Mouse (Mus musculus): ENCODE data around the gene A1cf. TPM values are rescaled to one million over a fixed set of nuclear protein-coding genes. Genes with fewer than 3 reads are reported as not detected.

A1cf gene
- polyA plus RNA-seq, 1 experiment from 2014 or later, result not detected

GRCm38 (mm10) chr19:31887275-31887674, 18.7 kb downstream of the A1cf start:
- Histone ChIP-seq H3K36me3 (ENCODE audit: control insufficient read depth, insufficient read depth) (no peaks in the 10 kb centered on the region), H3K27me3 (replicated peaks; ENCODE audit: control insufficient read depth, insufficient read depth, low read length) (no peaks in the 10 kb centered on the region), H3K4me3 (replicated peaks; ENCODE audit: low read length) (no peak overlapping the region), H3K4me1 (replicated peaks; ENCODE audit: control insufficient read depth, insufficient read depth, low read length) (no peaks in the 10 kb centered on the region), H3K9me3 (ENCODE audit: control insufficient read depth, low read length) (no peaks in the 10 kb centered on the region), H3K9ac (replicated peaks; ENCODE audit: low read depth, low read length) (no peak overlapping the region), H3K27ac (ENCODE audit: low read length) (no peak overlapping the region), H3K4me2 (ENCODE audit: low read length) (no peak overlapping the region)
- no peak for ATAC-seq
- 89% methylated on average over 2 of the region's 2 CpGs for WGBS

DNA sequence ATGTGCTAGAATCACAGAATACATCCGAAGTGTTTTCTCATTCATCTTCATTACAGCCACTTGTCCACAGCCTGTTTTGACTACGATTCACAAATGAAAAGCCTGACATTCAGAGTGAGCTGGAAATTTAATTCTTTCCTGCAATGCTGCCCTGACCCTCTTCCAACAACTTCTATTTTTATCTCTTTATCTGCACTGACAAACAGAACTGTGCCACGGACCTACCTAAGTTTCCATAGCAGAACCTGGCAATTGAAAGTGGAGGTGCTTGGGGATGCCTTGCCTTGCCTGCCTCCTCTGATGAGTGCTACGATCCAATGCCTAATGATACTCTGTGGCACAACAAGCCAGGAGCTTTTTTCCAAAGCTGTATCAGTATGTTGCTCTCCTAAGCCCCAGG, 21.4 kb downstream of the A1cf start:
- no peaks in the 10 kb centered on the region for H3K9me3 ChIP-seq (ENCODE audit: control insufficient read depth, low read length)
- H3K9ac ChIP-seq (replicated peaks; ENCODE audit: low read depth, low read length), result no peak overlapping the region
- H3K4me1 ChIP-seq (replicated peaks; ENCODE audit: control insufficient read depth, insufficient read depth, low read length), result no peaks in the 10 kb centered on the region
- H3K36me3 ChIP-seq (ENCODE audit: control insufficient read depth, insufficient read depth), result no peaks in the 10 kb centered on the region
- ATAC-seq, result no peak
- H3K27me3 ChIP-seq (replicated peaks; ENCODE audit: control insufficient read depth, insufficient read depth, low read length), result no peaks in the 10 kb centered on the region
- H3K4me2 ChIP-seq (ENCODE audit: low read length), result no peak overlapping the region
- no peak overlapping the region for H3K4me3 ChIP-seq (replicated peaks; ENCODE audit: low read length)
- H3K27ac ChIP-seq (ENCODE audit: low read length), result no peak overlapping the region
- WGBS, result 87% methylated on average over 4 of the region's 4 CpGs

- Histone ChIP-seq H3K36me3 (ENCODE audit: control insufficient read depth, insufficient read depth) (no peaks in the 10 kb centered on the region), H3K27me3 (replicated peaks; ENCODE audit: control insufficient read depth, insufficient read depth, low read length) (no peaks in the 10 kb centered on the region), H3K27ac (ENCODE audit: low read length) (no peak overlapping the region), H3K4me1 (replicated peaks; ENCODE audit: control insufficient read depth, insufficient read depth, low read length) (no peaks in the 10 kb centered on the region), H3K4me3 (replicated peaks; ENCODE audit: low read length) (no peak overlapping the region), H3K9me3 (ENCODE audit: control insufficient read depth, low read length) (no peaks in the 10 kb centered on the region), H3K4me2 (ENCODE audit: low read length) (no peak overlapping the region), H3K9ac (replicated peaks; ENCODE audit: low read depth, low read length) (no peak overlapping the region)
- ATAC-seq, result no peak
- WGBS, result 91% methylated on average over 6 of the region's 6 CpGs
Observed at GRCm38 (mm10) chr19:31891001-31891893, 22.7 kb downstream of the A1cf start.

- no peak overlapping the region for H3K4me2 ChIP-seq (ENCODE audit: low read length)
- H3K36me3 ChIP-seq (ENCODE audit: control insufficient read depth, insufficient read depth), result no peaks in the 10 kb centered on the region
- ATAC-seq, result no peak
- no peak overlapping the region for H3K27ac ChIP-seq (ENCODE audit: low read length)
- WGBS, result 90% methylated on average over 1 of the region's 1 CpGs
- no peaks in the 10 kb centered on the region for H3K4me1 ChIP-seq (replicated peaks; ENCODE audit: control insufficient read depth, insufficient read depth, low read length)
- no peaks in the 10 kb centered on the region for H3K9me3 ChIP-seq (ENCODE audit: control insufficient read depth, low read length)
- no peak overlapping the region for H3K4me3 ChIP-seq (replicated peaks; ENCODE audit: low read length)
- H3K27me3 ChIP-seq (replicated peaks; ENCODE audit: control insufficient read depth, insufficient read depth, low read length), result no peaks in the 10 kb centered on the region
- H3K9ac ChIP-seq (replicated peaks; ENCODE audit: low read depth, low read length), result no peak overlapping the region
Observed at GRCm38 (mm10) chr19:31895971-31896370, 27.4 kb downstream of the A1cf start.

DNA sequence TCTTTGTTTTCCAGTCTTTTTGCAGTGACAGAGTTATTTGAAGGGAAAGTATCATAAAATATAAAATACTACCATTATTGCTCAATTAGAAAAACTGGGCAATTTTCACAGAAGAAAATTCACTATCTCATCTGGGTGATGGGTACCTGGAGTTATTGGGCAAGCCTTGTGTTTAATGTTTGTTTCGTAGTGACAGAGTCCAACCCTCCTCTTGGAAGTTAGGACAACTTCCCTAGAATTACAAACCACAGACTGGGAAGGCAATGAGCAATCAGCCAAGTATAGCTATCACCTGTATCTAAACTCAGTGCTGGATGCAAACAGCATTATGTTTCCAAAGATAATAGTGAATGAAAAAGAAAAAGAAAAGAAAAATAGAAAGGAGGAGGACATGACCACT, 28.1 kb downstream of the A1cf start:
- no peak overlapping the region for H3K9ac ChIP-seq (replicated peaks; ENCODE audit: low read depth, low read length)
- no peaks in the 10 kb centered on the region for H3K4me1 ChIP-seq (replicated peaks; ENCODE audit: control insufficient read depth, insufficient read depth, low read length)
- H3K9me3 ChIP-seq (ENCODE audit: control insufficient read depth, low read length), result no peaks in the 10 kb centered on the region
- no peaks in the 10 kb centered on the region for H3K36me3 ChIP-seq (ENCODE audit: control insufficient read depth, insufficient read depth)
- H3K27me3 ChIP-seq (replicated peaks; ENCODE audit: control insufficient read depth, insufficient read depth, low read length), result no peaks in the 10 kb centered on the region
- no peak overlapping the region for H3K4me3 ChIP-seq (replicated peaks; ENCODE audit: low read length)
- no peak overlapping the region for H3K4me2 ChIP-seq (ENCODE audit: low read length)
- H3K27ac ChIP-seq (ENCODE audit: low read length), result no peak overlapping the region
- ATAC-seq, result no peak
- WGBS, result 95% methylated on average over 1 of the region's 1 CpGs

DNA sequence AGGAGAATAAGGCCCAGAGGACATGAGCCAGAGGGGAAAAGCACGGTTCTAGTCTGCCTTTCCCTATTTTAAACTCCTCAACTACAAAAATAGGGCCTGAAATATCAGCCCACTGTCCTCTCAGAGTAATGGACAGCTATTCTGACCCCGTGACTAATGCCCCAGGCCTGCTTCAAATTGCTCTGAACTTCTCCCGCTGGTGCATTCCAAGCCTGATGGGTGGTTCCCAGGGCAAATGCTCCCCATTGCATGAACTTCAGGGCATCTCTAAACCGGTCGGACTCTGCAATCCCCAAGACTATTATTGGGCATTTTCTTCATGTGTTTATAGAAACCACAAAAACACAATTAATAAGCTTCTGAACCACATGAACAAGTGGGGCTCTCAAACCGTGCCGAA, 37.1 kb downstream of the A1cf start:
- H3K9me3 ChIP-seq (ENCODE audit: control insufficient read depth, low read length), result no peaks in the 10 kb centered on the region
- no peaks in the 10 kb centered on the region for H3K27me3 ChIP-seq (replicated peaks; ENCODE audit: control insufficient read depth, insufficient read depth, low read length)
- no peaks in the 10 kb centered on the region for H3K36me3 ChIP-seq (ENCODE audit: control insufficient read depth, insufficient read depth)
- H3K27ac ChIP-seq (ENCODE audit: low read length), result no peak overlapping the region
- 72% methylated on average over 7 of the region's 7 CpGs for WGBS
- H3K4me3 ChIP-seq (replicated peaks; ENCODE audit: low read length), result no peak overlapping the region
- ATAC-seq, result no peak
- no peaks in the 10 kb centered on the region for H3K4me1 ChIP-seq (replicated peaks; ENCODE audit: control insufficient read depth, insufficient read depth, low read length)
- no peak overlapping the region for H3K4me2 ChIP-seq (ENCODE audit: low read length)
- H3K9ac ChIP-seq (replicated peaks; ENCODE audit: low read depth, low read length), result no peak overlapping the region

DNA sequence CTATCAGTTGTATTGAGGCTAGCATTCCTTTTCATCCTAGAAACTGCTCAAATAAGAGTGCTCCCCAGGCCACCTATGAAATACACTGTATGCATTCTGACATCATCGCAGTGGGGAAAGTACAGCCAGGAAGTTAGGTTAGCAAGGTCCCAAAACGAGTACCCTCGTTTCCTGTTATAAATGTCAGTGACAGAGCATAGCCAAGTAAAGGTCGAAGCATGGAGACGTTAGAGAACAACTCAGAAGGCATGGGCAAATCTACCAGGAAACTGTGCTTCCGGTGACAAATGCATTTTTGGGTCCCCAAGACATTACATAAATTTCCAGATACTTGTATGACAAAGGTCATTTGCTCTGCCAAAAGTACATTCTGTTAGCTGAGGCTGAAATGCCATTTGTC, 41.9 kb downstream of the A1cf start:
- H3K4me2 ChIP-seq (ENCODE audit: low read length), result no peak overlapping the region
- H3K9me3 ChIP-seq (ENCODE audit: control insufficient read depth, low read length), result no peaks in the 10 kb centered on the region
- WGBS, result 84% methylated on average over 6 of the region's 6 CpGs
- H3K36me3 ChIP-seq (ENCODE audit: control insufficient read depth, insufficient read depth), result no peaks in the 10 kb centered on the region
- ATAC-seq, result no peak
- no peak overlapping the region for H3K27ac ChIP-seq (ENCODE audit: low read length)
- H3K9ac ChIP-seq (replicated peaks; ENCODE audit: low read depth, low read length), result no peak overlapping the region
- no peaks in the 10 kb centered on the region for H3K27me3 ChIP-seq (replicated peaks; ENCODE audit: control insufficient read depth, insufficient read depth, low read length)
- no peaks in the 10 kb centered on the region for H3K4me1 ChIP-seq (replicated peaks; ENCODE audit: control insufficient read depth, insufficient read depth, low read length)
- H3K4me3 ChIP-seq (replicated peaks; ENCODE audit: low read length), result no peak overlapping the region

DNA sequence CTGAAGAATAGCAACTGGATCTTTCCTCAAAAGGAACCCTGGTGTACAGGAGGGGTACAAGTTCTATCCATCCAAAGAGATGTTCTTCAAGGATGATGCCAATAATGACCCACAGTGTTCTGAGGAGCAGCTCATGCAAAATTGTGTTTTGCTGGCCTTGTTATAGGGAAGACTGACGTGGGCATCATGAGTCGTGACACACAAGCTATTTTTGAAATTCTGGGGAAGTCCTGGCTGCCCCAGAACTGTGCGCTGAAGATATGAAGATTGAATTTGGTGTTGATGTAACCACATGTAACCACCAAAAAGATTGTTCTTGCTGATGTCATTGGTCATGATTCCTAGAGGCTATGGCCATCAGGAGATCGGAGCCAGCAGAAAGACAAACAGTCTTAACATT, 45.4 kb downstream of the A1cf start:
- no peaks in the 10 kb centered on the region for H3K9me3 ChIP-seq (ENCODE audit: control insufficient read depth, low read length)
- H3K27ac ChIP-seq (ENCODE audit: low read length), result no peak overlapping the region
- no peaks in the 10 kb centered on the region for H3K36me3 ChIP-seq (ENCODE audit: control insufficient read depth, insufficient read depth)
- H3K4me3 ChIP-seq (replicated peaks; ENCODE audit: low read length), result no peak overlapping the region
- H3K27me3 ChIP-seq (replicated peaks; ENCODE audit: control insufficient read depth, insufficient read depth, low read length), result no peaks in the 10 kb centered on the region
- no peaks in the 10 kb centered on the region for H3K4me1 ChIP-seq (replicated peaks; ENCODE audit: control insufficient read depth, insufficient read depth, low read length)
- no peak overlapping the region for H3K9ac ChIP-seq (replicated peaks; ENCODE audit: low read depth, low read length)
- ATAC-seq, result no peak
- 92% methylated on average over 4 of the region's 4 CpGs for WGBS
- no peak overlapping the region for H3K4me2 ChIP-seq (ENCODE audit: low read length)

GRCm38 (mm10) chr19:31920357-31920756, 51.8 kb downstream of the A1cf start:
- H3K27me3 ChIP-seq (replicated peaks; ENCODE audit: control insufficient read depth, insufficient read depth, low read length), result no peaks in the 10 kb centered on the region
- no peak overlapping the region for H3K9ac ChIP-seq (replicated peaks; ENCODE audit: low read depth, low read length)
- ATAC-seq, result no peak
- H3K9me3 ChIP-seq (ENCODE audit: control insufficient read depth, low read length), result no peaks in the 10 kb centered on the region
- no peaks in the 10 kb centered on the region for H3K4me1 ChIP-seq (replicated peaks; ENCODE audit: control insufficient read depth, insufficient read depth, low read length)
- no peak overlapping the region for H3K27ac ChIP-seq (ENCODE audit: low read length)
- H3K4me3 ChIP-seq (replicated peaks; ENCODE audit: low read length), result no peak overlapping the region
- 94% methylated on average over 4 of the region's 4 CpGs for WGBS
- H3K36me3 ChIP-seq (ENCODE audit: control insufficient read depth, insufficient read depth), result no peaks in the 10 kb centered on the region
- no peak overlapping the region for H3K4me2 ChIP-seq (ENCODE audit: low read length)
